Mouse (Mus musculus): ENCODE results near the gene Ahcy. TPM values are rescaled to one million over a fixed set of nuclear protein-coding genes. Genes with fewer than 3 reads are reported as not detected.

The Ahcy gene
- total and polyA plus RNA-seq, 2 experiments from 2014 or later = 18.7 to 52.2 TPM

- ATAC-seq (ENCODE audit: insufficient read depth, low read depth) (no peak), DNase-seq (ENCODE audit: low spot score) (no peak)
- Histone ChIP-seq H3K4me3 (ENCODE audit: low read depth, low read length) (no peak overlapping the region), H3K9me3 (replicated peaks; ENCODE audit: control insufficient read depth, low read length) (no peaks in the 10 kb centered on the region), H3K27me3 (ENCODE audit: control insufficient read depth, insufficient read depth, low read length) (no peaks in the 10 kb centered on the region), H3K27ac (ENCODE audit: low read depth) (no peak overlapping the region), H3K9ac (replicated peaks; ENCODE audit: low read depth, low read length) (no peak overlapping the region), H3K36me3 (replicated peaks; ENCODE audit: control insufficient read depth, insufficient read depth, low read length) (no peaks in the 10 kb centered on the region), H3K4me1 (ENCODE audit: control insufficient read depth, insufficient read depth) (no peaks in the 10 kb centered on the region), H3K4me2 (ENCODE audit: low read depth, low read length) (no peak overlapping the region)
- WGBS = 72% methylated on average over 3 of the region's 3 CpGs
- TF ChIP-seq EP300 (IDR thresholded peaks at IDR 0.05; ENCODE audit: low read depth) (no peak), CTCF (IDR thresholded peaks at IDR 0.05; ENCODE audit: low read depth) (no peak)
Measured at GRCm38 (mm10) chr2:155100796-155101259, 26.5 kb upstream of the Ahcy start.

- Histone ChIP-seq H3K9ac (replicated peaks; ENCODE audit: low read depth, low read length) (no peak overlapping the region), H3K27me3 (ENCODE audit: control insufficient read depth, insufficient read depth, low read length) (no peaks in the 10 kb centered on the region), H3K4me2 (ENCODE audit: low read depth, low read length) (no peak overlapping the region), H3K4me3 (ENCODE audit: low read depth, low read length) (no peak overlapping the region), H3K27ac (ENCODE audit: low read depth) (no peak overlapping the region), H3K36me3 (replicated peaks; ENCODE audit: control insufficient read depth, insufficient read depth, low read length) (no peaks in the 10 kb centered on the region), H3K4me1 (ENCODE audit: control insufficient read depth, insufficient read depth) (no peaks in the 10 kb centered on the region), H3K9me3 (replicated peaks; ENCODE audit: control insufficient read depth, low read length) (no peaks in the 10 kb centered on the region)
- 53% methylated on average over 14 of the region's 14 CpGs for WGBS
- TF ChIP-seq CTCF (IDR thresholded peaks at IDR 0.05; ENCODE audit: low read depth) (no peak), EP300 (IDR thresholded peaks at IDR 0.05; ENCODE audit: low read depth) (no peak)
- ATAC-seq (ENCODE audit: insufficient read depth, low read depth) = peak; percentile 55; the same call in 1 of the 2 replicates
- DNase-seq (ENCODE audit: low spot score) = no peak
Measured at GRCm38 (mm10) chr2:155099994-155100795, 25.9 kb upstream of the Ahcy start.

GRCm38 (mm10) chr2:155099421-155099820 is 25.1 kb upstream of the Ahcy start:
- TF ChIP-seq CTCF (IDR thresholded peaks at IDR 0.05; ENCODE audit: low read depth) = no peak
- no peak for TF ChIP-seq EP300 (IDR thresholded peaks at IDR 0.05; ENCODE audit: low read depth)
- Histone ChIP-seq H3K4me1 (ENCODE audit: control insufficient read depth, insufficient read depth) (no peaks in the 10 kb centered on the region), H3K9me3 (replicated peaks; ENCODE audit: control insufficient read depth, low read length) (no peaks in the 10 kb centered on the region), H3K27ac (ENCODE audit: low read depth) (no peak overlapping the region), H3K4me3 (ENCODE audit: low read depth, low read length) (no peak overlapping the region), H3K9ac (replicated peaks; ENCODE audit: low read depth, low read length) (no peak overlapping the region), H3K36me3 (replicated peaks; ENCODE audit: control insufficient read depth, insufficient read depth, low read length) (no peaks in the 10 kb centered on the region), H3K27me3 (ENCODE audit: control insufficient read depth, insufficient read depth, low read length) (no peaks in the 10 kb centered on the region), H3K4me2 (ENCODE audit: low read depth, low read length) (no peak overlapping the region)
- peak; percentile 30; the same call in 1 of the 2 replicates for ATAC-seq (ENCODE audit: insufficient read depth, low read depth)
- DNase-seq (ENCODE audit: low spot score) = no peak
- WGBS = 50% methylated on average over 7 of the region's 7 CpGs

- H3K9me3 ChIP-seq (replicated peaks; ENCODE audit: control insufficient read depth, low read length) = no peaks in the 10 kb centered on the region
- H3K4me3 ChIP-seq (ENCODE audit: low read depth, low read length) = no peak overlapping the region
- ATAC-seq (ENCODE audit: insufficient read depth, low read depth) = no peak
- H3K9ac ChIP-seq (replicated peaks; ENCODE audit: low read depth, low read length) = no peak overlapping the region
- no peak for DNase-seq (ENCODE audit: low spot score)
- no peaks in the 10 kb centered on the region for H3K4me1 ChIP-seq (ENCODE audit: control insufficient read depth, insufficient read depth)
- H3K36me3 ChIP-seq (replicated peaks; ENCODE audit: control insufficient read depth, insufficient read depth, low read length) = no peaks in the 10 kb centered on the region
- no peaks in the 10 kb centered on the region for H3K27me3 ChIP-seq (ENCODE audit: control insufficient read depth, insufficient read depth, low read length)
- 90% methylated on average over 9 of the region's 9 CpGs for WGBS
- TF ChIP-seq EP300 (IDR thresholded peaks at IDR 0.05; ENCODE audit: low read depth) (no peak), CTCF (IDR thresholded peaks at IDR 0.05; ENCODE audit: low read depth) (0 out of 2 replicates have a peak, but pooled peaks have one; percentile 4)
- no peak overlapping the region for H3K27ac ChIP-seq (ENCODE audit: low read depth)
- no peak overlapping the region for H3K4me2 ChIP-seq (ENCODE audit: low read depth, low read length)
Measured at GRCm38 (mm10) chr2:155098720-155099380, 24.6 kb upstream of the Ahcy start.

GRCm38 (mm10) chr2:155093418-155093817 is 19.1 kb upstream of the Ahcy start:
- H3K9me3 ChIP-seq (replicated peaks; ENCODE audit: control insufficient read depth, low read length) = no peaks in the 10 kb centered on the region
- H3K27me3 ChIP-seq (ENCODE audit: control insufficient read depth, insufficient read depth, low read length) = no peaks in the 10 kb centered on the region
- H3K36me3 ChIP-seq (replicated peaks; ENCODE audit: control insufficient read depth, insufficient read depth, low read length) = no peaks in the 10 kb centered on the region
- H3K9ac ChIP-seq (replicated peaks; ENCODE audit: low read depth, low read length) = no peak overlapping the region
- 17% methylated on average over 4 of the region's 4 CpGs for WGBS
- no peak overlapping the region for H3K27ac ChIP-seq (ENCODE audit: low read depth)
- DNase-seq (ENCODE audit: low spot score) (no peak), ATAC-seq (ENCODE audit: insufficient read depth, low read depth) (no peak)
- TF ChIP-seq CTCF (IDR thresholded peaks at IDR 0.05; ENCODE audit: low read depth) (no peak), EP300 (IDR thresholded peaks at IDR 0.05; ENCODE audit: low read depth) (no peak)
- no peak overlapping the region for H3K4me3 ChIP-seq (ENCODE audit: low read depth, low read length)
- H3K4me2 ChIP-seq (ENCODE audit: low read depth, low read length) = no peak overlapping the region
- no peaks in the 10 kb centered on the region for H3K4me1 ChIP-seq (ENCODE audit: control insufficient read depth, insufficient read depth)
